Mouse (Mus musculus) bone marrow, adult 2 months (tissue): ENCODE data around the gene Aph1b.

Experiments used
- CTCF ChIP-seq: fragments of 200-500 bp; IDR thresholded peaks from 2 replicates; pipeline ENCODE4 v1.5.1; 2011; ENCODE audit warnings: low read length, control low read depth; ENCODE audit not compliant: control insufficient read depth, insufficient read depth
- POLR2A ChIP-seq: fragments of 200-500 bp; IDR thresholded peaks from 2 replicates; pipeline ENCODE4 v1.6.1; 2011; ENCODE audit warnings: low read depth, mild to moderate bottlenecking, control low read depth, low read length, borderline replicate concordance; ENCODE audit not compliant: control insufficient read depth

DNA sequence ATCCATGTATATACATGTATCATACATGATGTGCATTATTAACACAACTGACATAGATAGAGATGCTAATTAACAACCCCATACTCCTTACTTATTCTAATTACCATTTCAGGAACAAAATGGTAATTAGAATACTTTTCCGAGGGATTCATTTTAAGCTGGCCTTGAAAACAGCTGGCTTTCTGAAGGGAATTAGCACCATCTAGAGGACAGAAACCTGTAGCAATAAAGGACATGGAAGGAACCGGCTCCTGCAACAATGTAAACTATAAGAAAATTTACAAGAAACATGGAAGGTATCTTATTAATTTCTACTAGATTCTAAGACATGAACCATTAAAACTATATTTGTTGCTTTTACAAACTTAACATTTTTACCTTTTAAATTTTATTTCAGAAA, 7.5 kb downstream of the Aph1b start:
- TF ChIP-seq CTCF = no peak
- TF ChIP-seq POLR2A = no peak
